Mouse (Mus musculus) ES-Bruce4 (cell line): ENCODE measurements around the gene Chst15.

Experiments used
- CTCF ChIP-seq: IDR thresholded peaks from one replicate; pipeline ENCODE4 v1.8.1; 2011; ENCODE audit warnings: low read depth, low read length
- POLR2A ChIP-seq: IDR thresholded peaks from one replicate; pipeline ENCODE4 v1.8.1; 2011; ENCODE audit warnings: low read length; ENCODE audit not compliant: insufficient read depth

DNA sequence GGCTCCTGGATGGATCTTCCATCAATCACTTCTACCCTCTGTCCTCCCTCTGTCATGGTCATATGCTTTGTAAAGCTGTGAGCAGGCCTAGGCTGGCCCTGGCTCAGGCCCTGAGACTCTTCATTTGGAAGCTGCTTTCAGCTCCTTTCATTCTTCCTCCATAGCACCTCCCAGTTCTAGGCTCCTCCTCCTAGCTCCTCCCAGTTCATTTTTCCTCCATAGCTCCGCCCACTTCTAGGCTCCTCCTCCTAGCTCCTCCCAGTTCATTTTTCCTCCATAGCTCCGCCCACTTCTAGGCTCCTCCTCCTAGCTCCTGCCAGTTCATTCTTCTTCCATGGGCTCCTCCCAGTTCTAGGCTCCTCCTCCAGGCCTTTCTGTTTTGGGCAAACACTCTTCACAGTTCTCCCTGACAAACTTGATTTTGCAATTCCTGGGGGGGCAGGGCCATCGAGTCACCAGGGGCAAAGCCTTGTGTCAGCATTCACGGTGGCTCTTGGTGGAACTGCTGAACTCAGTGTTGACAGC lies 74.3 kb downstream of the Chst15 start:
- TF ChIP-seq CTCF = no peak
- TF ChIP-seq POLR2A = no peak
